Mouse (Mus musculus) heart, postnatal 0 days (tissue): ENCODE data around the gene Atp6v1g2. TPM values are rescaled to one million over a fixed set of nuclear protein-coding genes. Genes with fewer than 3 reads are reported as not detected.

ENCODE experiments used
- ATAC-seq: fragments of 200-750 bp; cut with Nextera tagmentation; 2 replicates; pipeline ENCODE4 v1.8.0; 2017; ENCODE audit warnings: low read depth, moderate number of reproducible peaks, moderate library complexity; ENCODE audit not compliant: insufficient read depth
- DNase-seq: peaks from one replicate; pipeline ENCODE4 v3.0.0-alpha.2; 2016; ENCODE audit warnings: low spot score
- H3K27ac ChIP-seq: fragments of 300-500 bp; sonication (generic); 2 replicates; pipeline ENCODE4 v1.5.1; 2014; ENCODE audit warnings: low read depth, mild to moderate bottlenecking
- H3K27me3 ChIP-seq: fragments of 300-500 bp; sonication (generic); 2 replicates; pipeline ENCODE4 v1.6.1; 2014; ENCODE audit warnings: low read length, mixed read lengths; ENCODE audit not compliant: control insufficient read depth, insufficient read depth
- H3K36me3 ChIP-seq: fragments of 300-500 bp; sonication (generic); replicated peaks from 2 replicates; pipeline ENCODE4 v1.6.1; 2014; ENCODE audit warnings: low read length, mixed read lengths; ENCODE audit not compliant: control insufficient read depth, insufficient read depth
- H3K4me1 ChIP-seq: fragments of 300-500 bp; sonication (generic); 2 replicates; pipeline ENCODE4 v1.6.1; 2014; ENCODE audit warnings: antibody characterized with exemption; ENCODE audit not compliant: control insufficient read depth, insufficient read depth
- H3K4me2 ChIP-seq: fragments of 300-500 bp; sonication (generic); 2 replicates; pipeline ENCODE4 v1.6.1; 2014; ENCODE audit warnings: low read depth, mild to moderate bottlenecking, low read length, moderate library complexity
- H3K4me3 ChIP-seq: fragments of 300-500 bp; sonication (generic); 2 replicates; pipeline ENCODE4 v1.5.1; 2014; ENCODE audit warnings: low read depth, low read length
- H3K9ac ChIP-seq: fragments of 300-500 bp; sonication (generic); replicated peaks from 2 replicates; pipeline ENCODE4 v1.6.1; 2014; ENCODE audit warnings: low read depth, low read length, mixed read lengths
- H3K9me3 ChIP-seq: fragments of 300-500 bp; sonication (generic); replicated peaks from 2 replicates; pipeline ENCODE4 v1.6.1; 2016; ENCODE audit warnings: low read length; ENCODE audit not compliant: control insufficient read depth
- CTCF ChIP-seq: IDR thresholded peaks from 2 replicates; pipeline ENCODE4 v1.5.1; 2016; ENCODE audit warnings: antibody characterized with exemption, control low read depth, low read depth
- EP300 ChIP-seq: IDR thresholded peaks from 2 replicates; pipeline ENCODE4 v1.6.1; 2016; ENCODE audit warnings: antibody characterized with exemption, low read depth
- WGBS: fragments of 180-500 bp; shearing (Covaris S2); extraction: QIAGEN DNeasy Blood & Tissue Kit; methylation state at CpG from one replicate; pipeline ENCODE4 v1.1.7; 2014; 5-methylcytosine and 5-hydroxymethylcytosine counted together
- polyA plus RNA-seq: library from polyadenylated mRNA; unstranded; fragments of >200 nt; fragmentation: Nextera tagmentation; extraction: Ambion mirVana; gene quantifications from 2 replicates; pipeline ENCODE4 v1.2.1, GENCODE M21; 2015
- total RNA-seq: library from RNA; depleted of rRNA; stranded (reverse); fragments of >200 nt; gene quantifications from 2 replicates; pipeline ENCODE4 v1.2.3, GENCODE M21; 2014; ENCODE audit warnings: low replicate concordance

Atp6v1g2 gene
- total and polyA plus RNA-seq, 2 experiments from 2014 or later, result 3.7 to 10.7 TPM

DNA sequence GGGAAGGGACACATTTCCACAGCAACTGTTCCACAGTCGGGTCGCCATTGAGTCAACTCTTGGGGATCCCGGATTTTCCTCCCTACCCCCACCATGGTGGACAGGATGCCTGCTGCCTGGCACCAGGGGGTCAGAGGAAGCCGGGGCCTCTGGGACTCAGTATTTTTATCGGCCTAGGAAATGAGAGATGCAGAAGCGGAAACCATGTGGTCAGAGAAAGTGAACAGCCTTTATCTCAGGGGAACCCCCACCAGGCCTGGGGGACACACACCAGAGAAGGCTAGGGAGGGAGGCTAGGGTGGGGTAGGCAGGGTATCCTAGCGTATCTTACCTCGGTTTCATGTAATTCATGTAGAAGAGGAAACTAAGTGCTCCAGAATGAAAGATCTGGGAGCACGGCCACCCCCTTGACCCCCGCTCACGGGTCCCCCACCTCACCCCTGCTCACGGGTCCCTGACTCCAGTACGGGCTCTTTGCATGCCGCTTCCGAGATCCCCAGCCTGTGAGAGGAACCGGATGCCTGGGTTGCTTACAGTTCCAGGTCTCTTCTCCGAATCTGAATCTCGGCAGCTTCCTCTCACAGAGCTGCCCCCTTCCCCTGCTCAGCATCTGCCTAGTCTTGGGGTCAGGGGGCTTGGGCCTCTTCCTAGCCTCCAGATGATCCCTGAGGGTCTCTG lies 14.8 kb upstream of the Atp6v1g2 start:
- DNase-seq (no peak), ATAC-seq (peak; percentile 57)
- no peaks in the 10 kb centered on the region for H3K9me3 ChIP-seq
- TF ChIP-seq EP300 (peak; percentile 72; the same call in 1 of the 2 replicates), CTCF (no peak)
- peak overlapping the region; percentile 84 for H3K27ac ChIP-seq
- H3K9ac ChIP-seq, result no peak overlapping the region
- no peaks in the 10 kb centered on the region for H3K27me3 ChIP-seq
- H3K36me3 ChIP-seq, result 0 out of 2 replicates have a peak, but pooled peaks cover 9% of the 10 kb centered on the region
- H3K4me3 ChIP-seq, result no peak overlapping the region
- peak overlapping the region; percentile 12; the same call in 1 of the 2 replicates for H3K4me2 ChIP-seq
- peaks cover 9% of the 10 kb centered on the region; the same call in 1 of the 2 replicates for H3K4me1 ChIP-seq
- 61% methylated on average over 18 of the region's 18 CpGs for WGBS

GRCm38 (mm10) chr17:35219601-35220041 lies 13.8 kb upstream of the Atp6v1g2 start:
- Histone ChIP-seq H3K36me3 (0 out of 2 replicates have a peak, but pooled peaks cover 9% of the 10 kb centered on the region), H3K27me3 (no peaks in the 10 kb centered on the region), H3K27ac (peak overlapping the region; percentile 84), H3K9me3 (no peaks in the 10 kb centered on the region), H3K4me3 (no peak overlapping the region), H3K4me2 (no peak overlapping the region), H3K4me1 (peaks cover 9% of the 10 kb centered on the region; the same call in 1 of the 2 replicates), H3K9ac (no peak overlapping the region)
- WGBS, result 54% methylated on average over 6 of the region's 6 CpGs
- no peak for DNase-seq
- TF ChIP-seq CTCF (no peak), EP300 (no peak)
- ATAC-seq, result no peak

- Histone ChIP-seq H3K27me3 (no peaks in the 10 kb centered on the region), H3K9me3 (no peaks in the 10 kb centered on the region), H3K27ac (peak within 1 kb of the TSS; percentile 84), H3K36me3 (0 out of 2 replicates have a peak, but pooled peaks cover 15% of the 10 kb centered on the region), H3K4me3 (no peak within 1 kb of the TSS), H3K4me1 (peaks cover 9% of the 10 kb centered on the region; the same call in 1 of the 2 replicates), H3K9ac (0 out of 2 replicates have a peak within 1 kb of the TSS, but pooled peaks have one; percentile 8), H3K4me2 (0 out of 2 replicates have a peak within 1 kb of the TSS, but pooled peaks have one; percentile 13)
- DNase-seq (no peak), ATAC-seq (no peak; the same call in 1 of the 2 replicates)
- WGBS, result 55% methylated on average over 27 of the region's 28 CpGs
- TF ChIP-seq CTCF (no peak), EP300 (no peak)
These were observed 13.1 kb upstream of the Atp6v1g2 start, which contains the start of gene Gm16181 for GRCm38 (mm10) chr17:35220156-35220952. TSS of gene Gm16181 (plus strand) at chr17:35220834.

- Histone ChIP-seq H3K27me3 (no peaks in the 10 kb centered on the region), H3K4me1 (peaks cover 9% of the 10 kb centered on the region; the same call in 1 of the 2 replicates), H3K27ac (peak overlapping the region; percentile 63), H3K4me3 (no peak overlapping the region), H3K36me3 (peaks cover 25% of the 10 kb centered on the region; the same call in 1 of the 2 replicates), H3K4me2 (no peak overlapping the region), H3K9me3 (no peaks in the 10 kb centered on the region), H3K9ac (no peak overlapping the region)
- TF ChIP-seq CTCF, result no peak
- TF ChIP-seq EP300, result no peak
- DNase-seq (no peak), ATAC-seq (no peak)
- 63% methylated on average over 6 of the region's 6 CpGs for WGBS
These were observed 11.2 kb upstream of the Atp6v1g2 start for GRCm38 (mm10) chr17:35222299-35222698.

- Histone ChIP-seq H3K4me2 (no peak overlapping the region), H3K27ac (no peak overlapping the region), H3K36me3 (peaks cover 44% of the 10 kb centered on the region), H3K9ac (no peak overlapping the region), H3K4me1 (no peaks in the 10 kb centered on the region), H3K4me3 (no peak overlapping the region), H3K9me3 (no peaks in the 10 kb centered on the region), H3K27me3 (no peaks in the 10 kb centered on the region)
- DNase-seq (no peak), ATAC-seq (no peak)
- TF ChIP-seq EP300, result no peak
- TF ChIP-seq CTCF, result no peak
- 90% methylated on average over 4 of the region's 4 CpGs for WGBS
These were observed 8.8 kb upstream of the Atp6v1g2 start for GRCm38 (mm10) chr17:35224641-35225040.
